Mouse (Mus musculus): ENCODE measurements around the gene Clec16a.

Clec16a gene

GRCm38 (mm10) chr16:10544995-10545622, at the start of gene Clec16a:
TSS of gene Clec16a (plus strand) at chr16:10545339.
- DNase-seq (ENCODE audit: low read depth, low spot score): peak; percentile 97

GRCm38 (mm10) chr16:10495824-10496298, 49.3 kb upstream of the Clec16a start:
- DNase-seq (ENCODE audit: low read depth, low spot score): peak; percentile 85

- no peak for DNase-seq (ENCODE audit: low read depth, low spot score)
Measured at GRCm38 (mm10) chr16:10498096-10498602, 47.0 kb upstream of the Clec16a start.

GRCm38 (mm10) chr16:10499122-10499521, 46.0 kb upstream of the Clec16a start:
- DNase-seq (ENCODE audit: low read depth, low spot score): peak; percentile 85

- DNase-seq (ENCODE audit: low read depth, low spot score): no peak
Measured at GRCm38 (mm10) chr16:10501865-10502264, 43.3 kb upstream of the Clec16a start.

- DNase-seq (ENCODE audit: low read depth, low spot score): peak; percentile 41
Measured at GRCm38 (mm10) chr16:10503058-10503457, 42.1 kb upstream of the Clec16a start.

DNA sequence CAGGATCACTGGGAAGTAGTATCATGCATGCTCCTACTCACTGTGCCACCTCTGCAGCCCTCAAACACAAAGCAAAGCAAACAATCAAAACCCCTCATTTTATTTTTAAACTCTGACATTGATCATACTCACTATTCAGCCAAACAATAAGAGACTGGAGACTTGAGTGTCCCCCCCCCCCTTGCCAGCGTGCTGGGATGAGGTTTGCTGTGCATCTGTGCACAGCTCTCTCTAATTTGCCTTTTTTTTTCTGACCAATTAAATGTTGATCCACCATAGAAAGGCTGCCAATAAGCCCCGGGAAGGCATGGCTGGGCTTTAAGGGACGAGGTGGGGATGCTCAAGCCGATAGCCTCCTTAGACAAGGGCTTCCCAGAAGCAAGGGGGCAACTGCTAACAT, 37.7 kb upstream of the Clec16a start:
- DNase-seq (ENCODE audit: low read depth, low spot score): no peak

GRCm38 (mm10) chr16:10508691-10509090, 36.4 kb upstream of the Clec16a start:
- DNase-seq (ENCODE audit: low read depth, low spot score): peak; percentile 70

DNA sequence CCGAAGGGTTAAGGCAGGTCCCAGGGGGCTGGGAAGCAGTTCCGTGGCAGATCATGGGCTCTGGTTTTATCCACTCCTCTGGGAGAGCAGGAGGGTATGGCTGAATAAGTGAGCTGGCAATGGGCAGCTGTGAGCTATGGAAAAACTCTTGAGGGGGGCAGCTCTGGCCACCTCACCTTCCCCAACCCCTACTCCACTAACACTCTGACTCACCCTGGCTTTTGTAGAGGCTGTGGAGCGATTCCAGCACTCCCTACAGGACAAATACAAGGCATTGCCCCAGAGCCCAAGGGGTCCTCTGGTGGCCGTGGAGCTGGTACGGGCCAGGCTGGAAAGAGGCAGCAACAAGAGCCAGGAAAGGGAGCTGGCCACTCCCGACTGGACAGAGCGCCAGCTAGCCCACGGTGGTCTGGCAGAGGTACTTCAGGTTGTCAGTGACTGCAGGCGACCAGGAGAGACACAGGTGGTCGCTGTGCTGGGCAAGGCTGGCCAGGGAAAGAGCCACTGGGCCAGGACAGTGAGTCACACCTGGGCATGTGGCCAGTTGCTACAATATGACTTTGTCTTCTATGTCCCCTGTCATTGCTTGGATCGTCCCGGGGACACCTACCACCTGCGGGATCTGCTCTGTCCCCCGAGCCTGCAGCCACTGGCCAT, 34.5 kb upstream of the Clec16a start:
- DNase-seq (ENCODE audit: low read depth, low spot score): no peak

DNA sequence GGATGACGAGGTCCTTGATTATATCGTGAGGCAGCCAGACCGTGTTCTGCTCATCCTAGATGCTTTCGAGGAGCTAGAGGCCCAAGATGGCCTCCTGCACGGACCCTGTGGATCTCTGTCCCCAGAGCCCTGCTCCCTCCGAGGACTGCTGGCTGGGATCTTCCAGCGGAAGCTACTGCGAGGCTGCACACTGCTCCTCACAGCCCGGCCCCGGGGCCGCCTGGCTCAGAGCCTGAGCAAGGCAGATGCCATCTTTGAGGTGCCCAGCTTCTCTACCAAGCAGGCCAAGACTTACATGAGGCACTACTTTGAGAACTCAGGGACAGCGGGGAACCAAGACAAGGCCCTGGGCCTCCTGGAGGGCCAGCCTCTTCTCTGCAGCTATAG, 34.0 kb upstream of the Clec16a start:
- DNase-seq (ENCODE audit: low read depth, low spot score): no peak

GRCm38 (mm10) chr16:10515953-10516572, 29.1 kb upstream of the Clec16a start:
- DNase-seq (ENCODE audit: low read depth, low spot score): peak; percentile 91

DNA sequence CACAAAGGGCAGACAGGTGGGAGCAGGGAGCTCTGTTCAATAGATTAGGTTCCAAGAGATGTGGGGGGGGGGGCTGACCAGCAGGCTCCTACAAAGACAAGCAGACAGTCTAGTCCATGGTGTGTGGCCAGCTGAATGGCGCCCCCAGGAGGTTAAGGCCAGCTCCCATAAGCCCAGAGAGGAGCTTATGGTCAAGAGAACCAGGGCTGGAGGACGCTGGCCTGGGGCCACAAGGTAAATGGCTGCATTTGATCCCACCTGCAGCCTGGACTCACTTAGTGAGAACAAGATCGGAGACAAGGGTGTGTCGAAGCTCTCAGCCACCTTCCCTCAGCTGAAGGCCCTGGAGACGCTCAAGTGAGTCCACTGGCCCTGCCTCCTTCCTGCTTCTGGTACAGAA, 27.1 kb upstream of the Clec16a start:
- DNase-seq (ENCODE audit: low read depth, low spot score): peak; percentile 51

- peak; percentile 77 for DNase-seq (ENCODE audit: low read depth, low spot score)
Measured at GRCm38 (mm10) chr16:10520908-10521614, 24.1 kb upstream of the Clec16a start.

- DNase-seq (ENCODE audit: low read depth, low spot score): peak; percentile 70
Measured at GRCm38 (mm10) chr16:10522811-10523210, 22.3 kb upstream of the Clec16a start.

- no peak for DNase-seq (ENCODE audit: low read depth, low spot score)
Measured at GRCm38 (mm10) chr16:10523650-10524049, 21.5 kb upstream of the Clec16a start.

DNA sequence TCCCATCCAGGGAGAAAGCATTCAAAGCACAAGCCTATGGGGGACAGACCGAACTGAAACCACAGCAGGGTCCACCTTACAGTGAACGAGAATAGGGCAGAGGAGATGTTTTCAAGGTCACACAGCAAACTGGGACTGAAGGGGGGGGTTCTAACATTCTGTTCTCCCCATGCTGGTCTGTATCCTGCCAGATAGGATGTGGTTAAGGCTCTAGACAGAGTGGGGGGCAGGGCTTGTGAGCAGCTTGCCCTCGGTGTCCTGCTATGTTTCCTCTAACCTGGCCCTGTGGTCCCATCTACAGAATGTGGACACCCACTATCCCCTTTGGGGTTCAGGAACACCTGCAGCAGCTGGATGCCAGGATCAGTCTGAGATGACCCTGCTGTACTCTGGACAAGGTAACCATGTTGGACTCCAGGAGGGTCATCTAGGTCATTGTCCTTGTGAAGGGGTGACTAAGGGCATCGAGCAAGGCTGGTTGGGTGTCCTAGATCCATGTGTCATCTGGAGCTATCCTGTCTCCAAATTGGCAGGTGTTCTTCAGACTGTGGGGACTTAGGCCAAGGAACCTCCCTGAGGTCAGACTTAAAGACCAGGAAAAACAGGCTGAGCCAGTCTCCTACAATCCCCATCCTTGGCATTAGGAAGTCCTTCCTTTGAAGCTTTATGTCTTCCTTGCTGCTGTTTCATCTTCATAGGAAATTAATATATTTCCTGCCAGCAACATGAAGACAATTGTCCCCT, 20.1 kb upstream of the Clec16a start:
- DNase-seq (ENCODE audit: low read depth, low spot score): no peak

GRCm38 (mm10) chr16:10525610-10525980, 19.5 kb upstream of the Clec16a start:
- no peak for DNase-seq (ENCODE audit: low read depth, low spot score)

- no peak for DNase-seq (ENCODE audit: low read depth, low spot score)
Measured at GRCm38 (mm10) chr16:10527046-10527644, 18.0 kb upstream of the Clec16a start.

DNA sequence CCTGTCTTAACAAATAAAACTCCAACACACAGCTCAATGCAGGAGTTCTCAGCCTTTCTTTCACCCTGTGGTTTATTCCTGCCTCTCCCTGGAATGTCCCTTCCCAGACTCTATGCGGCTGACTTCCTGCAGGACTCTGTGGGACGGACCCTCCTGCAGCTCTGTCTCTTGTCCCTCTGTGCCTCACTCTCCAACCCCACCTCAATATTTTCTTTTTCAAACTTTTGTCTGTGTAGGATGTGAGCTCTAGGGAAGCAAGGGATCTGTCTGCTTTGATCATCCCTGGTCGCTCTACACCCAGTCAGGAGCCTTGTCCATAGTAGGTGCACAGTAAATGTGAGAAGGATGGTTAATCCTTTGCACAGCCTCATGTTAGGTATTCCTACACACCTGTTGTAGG, 16.8 kb upstream of the Clec16a start:
- DNase-seq (ENCODE audit: low read depth, low spot score): no peak

- DNase-seq (ENCODE audit: low read depth, low spot score): no peak
Measured at GRCm38 (mm10) chr16:10530179-10530578, 15.0 kb upstream of the Clec16a start.

- DNase-seq (ENCODE audit: low read depth, low spot score): no peak
Measured at GRCm38 (mm10) chr16:10533781-10534180, 11.4 kb upstream of the Clec16a start.

All from A20 (cell line).